Mouse (Mus musculus) heart, embryonic 16.5 days (tissue): Measurements from ENCODE around the gene BC030867. TPM values are rescaled to one million over a fixed set of nuclear protein-coding genes. Genes with fewer than 3 reads are reported as not detected.

Experiments used
- ATAC-seq: fragments of 200-750 bp; cut with Nextera tagmentation; replicated peaks from 2 replicates; pipeline ENCODE4 v1.8.0; 2017; ENCODE audit warnings: moderate number of reproducible peaks; ENCODE audit not compliant: insufficient read depth, low FRiP score; ENCODE audit errors: extremely low read depth
- H3K27ac ChIP-seq: fragments of 300-500 bp; sonication (generic); 2 replicates; pipeline ENCODE4 v1.5.1; 2014; ENCODE audit warnings: mild to moderate bottlenecking, low read length, control low read depth, moderate library complexity
- H3K27me3 ChIP-seq: fragments of 300-500 bp; sonication (generic); 2 replicates; pipeline ENCODE4 v1.6.1; 2014; ENCODE audit warnings: low read length, mixed read lengths; ENCODE audit not compliant: control insufficient read depth, insufficient read depth
- H3K36me3 ChIP-seq: fragments of 300-500 bp; sonication (generic); 2 replicates; pipeline ENCODE4 v1.6.1; 2014; ENCODE audit not compliant: control insufficient read depth, insufficient read depth
- H3K4me1 ChIP-seq: fragments of 300-500 bp; sonication (generic); 2 replicates; pipeline ENCODE4 v1.6.1; 2014; ENCODE audit warnings: low read length, mixed read lengths; ENCODE audit not compliant: control insufficient read depth, insufficient read depth
- H3K4me2 ChIP-seq: fragments of 300-500 bp; sonication (generic); 2 replicates; pipeline ENCODE4 v1.6.1; 2014; ENCODE audit warnings: low read depth, mild to moderate bottlenecking, control low read depth, low read length
- H3K4me3 ChIP-seq: fragments of 300-500 bp; sonication (generic); 2 replicates; pipeline ENCODE4 v1.5.1; 2014; ENCODE audit warnings: mild to moderate bottlenecking, control low read depth, low read length
- H3K9ac ChIP-seq: fragments of 300-500 bp; sonication (generic); 2 replicates; pipeline ENCODE4 v1.6.1; 2014; ENCODE audit warnings: low read length, control low read depth
- H3K9me3 ChIP-seq: fragments of 300-500 bp; sonication (generic); replicated peaks from 2 replicates; pipeline ENCODE4 v1.6.1; 2016; ENCODE audit warnings: low read length; ENCODE audit not compliant: control insufficient read depth
- WGBS: fragments of 180-500 bp; shearing (Covaris S2); extraction: QIAGEN DNeasy Blood & Tissue Kit; methylation state at CpG from one replicate; pipeline ENCODE4 v1.1.7; 2014; 5-methylcytosine and 5-hydroxymethylcytosine counted together
- microRNA-seq: library from miRNA; unstranded; fragments of <30 nt; microRNA quantifications from one replicate; pipeline ENCODE4, GENCODE M21; 2017
- polyA plus RNA-seq: library from polyadenylated mRNA; unstranded; fragments of >200 nt; fragmentation: Nextera tagmentation; extraction: Ambion mirVana; gene quantifications from 2 replicates; pipeline ENCODE4 v1.2.1, GENCODE M21; 2015

The BC030867 gene
- polyA plus RNA-seq, 1 experiment from 2014 or later = 11.8 TPM

GRCm38 (mm10) chr11:102311966-102312365 is 63.3 kb downstream of the BC030867 start:
- Histone ChIP-seq H3K9ac (no peak overlapping the region), H3K4me1 (peaks cover 33% of the 10 kb centered on the region)

GRCm38 (mm10) chr11:102312586-102312985 is 63.9 kb downstream of the BC030867 start:
- Histone ChIP-seq H3K9ac (no peak overlapping the region), H3K36me3 (peaks cover 38% of the 10 kb centered on the region), H3K9me3 (no peaks in the 10 kb centered on the region), H3K4me2 (no peak overlapping the region), H3K4me3 (no peak overlapping the region), H3K27ac (no peak overlapping the region), H3K27me3 (no peaks in the 10 kb centered on the region), H3K4me1 (peaks cover 33% of the 10 kb centered on the region)
- WGBS = 84% methylated on average over 6 of the region's 6 CpGs
- ATAC-seq = no peak

More at GRCm38 (mm10) chr11:102311966-102312365, 63.3 kb downstream of the BC030867 start:
- no peak overlapping the region for H3K4me3 ChIP-seq
- no peaks in the 10 kb centered on the region for H3K9me3 ChIP-seq
- WGBS = 92% methylated on average over 4 of the region's 4 CpGs
- no peak for ATAC-seq
- H3K27me3 ChIP-seq = no peaks in the 10 kb centered on the region
- no peak overlapping the region for H3K27ac ChIP-seq
- H3K36me3 ChIP-seq = peaks cover 44% of the 10 kb centered on the region
- no peak overlapping the region for H3K4me2 ChIP-seq

- no peak overlapping the region for H3K27ac ChIP-seq
- H3K4me1 ChIP-seq = peaks cover 27% of the 10 kb centered on the region
- no peaks in the 10 kb centered on the region for H3K9me3 ChIP-seq
- 86% methylated on average over 12 of the region's 12 CpGs for WGBS
- peaks cover 32% of the 10 kb centered on the region for H3K36me3 ChIP-seq
- no peaks in the 10 kb centered on the region for H3K27me3 ChIP-seq
- no peak overlapping the region for H3K4me2 ChIP-seq
- no peak for ATAC-seq
- H3K9ac ChIP-seq = no peak overlapping the region
- no peak overlapping the region for H3K4me3 ChIP-seq
Measured at GRCm38 (mm10) chr11:102314321-102314720, 65.6 kb downstream of the BC030867 start.

Small RNAs within 50 kb of the gene (microRNA-seq; reads per million reads assigned to microRNA genes)
- 1.4 reads per million for gene Mir8101

Other genes with a start within 250 kb of the BC030867 start
- gene Mpp3, start 220.4 kb upstream of the BC030867 start, polyA plus RNA-seq = 4.2 and 4.9 TPM in 2 replicates
- 11.6 TPM in 2 replicates for gene Cd300lg, start 207.4 kb upstream of the BC030867 start, polyA plus RNA-seq
- 6.6 and 9.1 TPM in 2 replicates for gene Mpp2, start 160.4 kb upstream of the BC030867 start, polyA plus RNA-seq
- not detected in 2 replicates for gene Ppy, start 147.6 kb upstream of the BC030867 start, polyA plus RNA-seq
- gene Pyy, start 141.1 kb upstream of the BC030867 start, polyA plus RNA-seq = not detected in 2 replicates
- gene Nags, start 103.4 kb upstream of the BC030867 start, polyA plus RNA-seq = 0.14 and 0.29 TPM in 2 replicates
- gene Tmem101, start 92.5 kb upstream of the BC030867 start, polyA plus RNA-seq = 33.9 and 35.3 TPM in 2 replicates
- gene Lsm12, start 63.6 kb upstream of the BC030867 start, polyA plus RNA-seq = 60.5 and 77.2 TPM in 2 replicates
- gene G6pc3, start 59.3 kb upstream of the BC030867 start, polyA plus RNA-seq = 24.4 and 25.0 TPM in 2 replicates
- gene Hdac5, start 18.7 kb upstream of the BC030867 start, polyA plus RNA-seq = 86.7 and 96.4 TPM in 2 replicates
- gene Asb16, start 19.9 kb downstream of the BC030867 start, polyA plus RNA-seq = 0.08 and 0.09 TPM in 2 replicates
- 42.6 and 44.9 TPM in 2 replicates for gene Tmub2, start 36.0 kb downstream of the BC030867 start, polyA plus RNA-seq
- 7.1 and 9.1 TPM in 2 replicates for gene Atxn7l3, start 47.7 kb downstream of the BC030867 start, polyA plus RNA-seq
- gene Ubtf, start 70.9 kb downstream of the BC030867 start, polyA plus RNA-seq = 57.8 and 58.9 TPM in 2 replicates
- 14.9 TPM in 2 replicates for gene Slc4a1, start 117.3 kb downstream of the BC030867 start, polyA plus RNA-seq
- gene Rundc3a, start 144.5 kb downstream of the BC030867 start, polyA plus RNA-seq = 0.72 and 1.3 TPM in 2 replicates
- gene Slc25a39, start 159.1 kb downstream of the BC030867 start, polyA plus RNA-seq = 308 and 331 TPM in 2 replicates
- gene Grn, start 181.4 kb downstream of the BC030867 start, polyA plus RNA-seq = 215 and 234 TPM in 2 replicates
- 3.0 and 3.9 TPM in 2 replicates for gene Fam171a2, start 198.8 kb downstream of the BC030867 start, polyA plus RNA-seq
- gene Itga2b, start 221.2 kb downstream of the BC030867 start, polyA plus RNA-seq = 6.5 and 6.6 TPM in 2 replicates